Mouse (Mus musculus): ENCODE results near the gene Pou4f1. TPM values are rescaled to one million over a fixed set of nuclear protein-coding genes. Genes with fewer than 3 reads are reported as not detected.

The Pou4f1 gene
- polyA plus RNA-seq, 1 experiment from 2014 or later = 0.12 TPM

GRCm38 (mm10) chr14:104430819-104431218 is 37.0 kb downstream of the Pou4f1 start:
- H3K4me3 ChIP-seq = no peak overlapping the region
- H3K9ac ChIP-seq = no peak overlapping the region
- ATAC-seq (ENCODE audit: extremely low read depth, insufficient number of reproducible peaks, low FRiP score, low TSS enrichment) = no peak
- H3K27me3 ChIP-seq (replicated peaks) = no peaks in the 10 kb centered on the region
- H3K4me2 ChIP-seq = no peak overlapping the region
- WGBS = 53% methylated on average over 4 of the region's 4 CpGs
- no peaks in the 10 kb centered on the region for H3K9me3 ChIP-seq
- H3K27ac ChIP-seq (replicated peaks) = no peak overlapping the region
- H3K36me3 ChIP-seq = no peaks in the 10 kb centered on the region
- no peaks in the 10 kb centered on the region for H3K4me1 ChIP-seq

- Histone ChIP-seq H3K27ac (replicated peaks) (no peak overlapping the region), H3K9ac (no peak overlapping the region), H3K9me3 (no peaks in the 10 kb centered on the region), H3K4me3 (no peak overlapping the region), H3K27me3 (replicated peaks) (no peaks in the 10 kb centered on the region), H3K4me1 (no peaks in the 10 kb centered on the region), H3K4me2 (no peak overlapping the region), H3K36me3 (no peaks in the 10 kb centered on the region)
- WGBS = 59% methylated on average over 14 of the region's 14 CpGs
- no peak for ATAC-seq (ENCODE audit: extremely low read depth, insufficient number of reproducible peaks, low FRiP score, low TSS enrichment)
Measured at GRCm38 (mm10) chr14:104423688-104424470, 43.9 kb downstream of the Pou4f1 start.

Other genes starting within 250 kb of the Pou4f1 start
- 16.5 and 18.3 TPM in 2 replicates for gene Rnf219, start 54.6 kb upstream of the Pou4f1 start, polyA plus RNA-seq (2015; fragmentation: Nextera tagmentation; extraction: Ambion mirVana)